Mouse (Mus musculus): Measurements from ENCODE around the gene Lrch1. TPM values are rescaled to one million over a fixed set of nuclear protein-coding genes. Genes with fewer than 3 reads are reported as not detected.

Lrch1 gene
- polyA plus RNA-seq, 1 experiment = 11.5 TPM

GRCm38 (mm10) chr14:74861456-74861855, 86.2 kb downstream of the Lrch1 start:
- no peak overlapping the region for H3K27ac ChIP-seq (ENCODE audit: insufficient read depth, low read length)

GRCm38 (mm10) chr14:74859154-74859553, 88.5 kb downstream of the Lrch1 start:
- TF ChIP-seq CTCF (IDR thresholded peaks at IDR 0.05; ENCODE audit: extremely low read depth, insufficient read depth, insufficient read length, insufficient replicate concordance) (no peak), POLR2A (IDR thresholded peaks at IDR 0.05; ENCODE audit: low read depth, low read length) (no peak)
- Histone ChIP-seq H3K4me3 (ENCODE audit: extremely low read depth, insufficient read depth, insufficient read length) (no peak overlapping the region), H3K27me3 (ENCODE audit: control insufficient read depth, insufficient read depth, low read length) (no peaks in the 10 kb centered on the region), H3K4me1 (ENCODE audit: control insufficient read depth, insufficient read depth, insufficient read length) (peaks cover 9% of the 10 kb centered on the region; the same call in 1 of the 2 replicates), H3K27ac (ENCODE audit: insufficient read depth, low read length) (no peak overlapping the region), H3K36me3 (ENCODE audit: control insufficient read depth, insufficient read depth, low read length) (peaks cover 3% of the 10 kb centered on the region; the same call in 1 of the 2 replicates)
- DNase-seq (ENCODE audit: low read depth in 1 of 2, low spot score in 2 of 2) = no peak
- WGBS = 81% methylated on average over 1 of the region's 1 CpGs

More at GRCm38 (mm10) chr14:74861456-74861855, 86.2 kb downstream of the Lrch1 start:
- Histone ChIP-seq H3K4me1 (ENCODE audit: control insufficient read depth, insufficient read depth, insufficient read length) (peaks cover 6% of the 10 kb centered on the region; the same call in 1 of the 2 replicates), H3K27me3 (ENCODE audit: control insufficient read depth, insufficient read depth, low read length) (no peaks in the 10 kb centered on the region), H3K36me3 (ENCODE audit: control insufficient read depth, insufficient read depth, low read length) (peaks cover 3% of the 10 kb centered on the region; the same call in 1 of the 2 replicates), H3K4me3 (ENCODE audit: extremely low read depth, insufficient read depth, insufficient read length) (no peak overlapping the region)
- no peak for TF ChIP-seq CTCF (IDR thresholded peaks at IDR 0.05; ENCODE audit: extremely low read depth, insufficient read depth, insufficient read length, insufficient replicate concordance)
- no peak for TF ChIP-seq POLR2A (IDR thresholded peaks at IDR 0.05; ENCODE audit: low read depth, low read length)
- DNase-seq (ENCODE audit: low read depth in 1 of 2, low spot score in 2 of 2) = no peak
- WGBS = 90% methylated on average over 9 of the region's 9 CpGs

- TF ChIP-seq POLR2A (IDR thresholded peaks at IDR 0.05; ENCODE audit: low read depth, low read length) = no peak
- TF ChIP-seq CTCF (IDR thresholded peaks at IDR 0.05; ENCODE audit: extremely low read depth, insufficient read depth, insufficient read length, insufficient replicate concordance) = no peak
- WGBS = 46% methylated on average over 8 of the region's 8 CpGs
- H3K4me1 ChIP-seq (ENCODE audit: control insufficient read depth, insufficient read depth, insufficient read length) = peaks cover 9% of the 10 kb centered on the region; the same call in 1 of the 2 replicates
- no peak overlapping the region for H3K4me3 ChIP-seq (ENCODE audit: extremely low read depth, insufficient read depth, insufficient read length)
- H3K36me3 ChIP-seq (ENCODE audit: control insufficient read depth, insufficient read depth, low read length) = peaks cover 3% of the 10 kb centered on the region; the same call in 1 of the 2 replicates
- peak overlapping the region; percentile 80 for H3K27ac ChIP-seq (ENCODE audit: insufficient read depth, low read length)
- no peaks in the 10 kb centered on the region for H3K27me3 ChIP-seq (ENCODE audit: control insufficient read depth, insufficient read depth, low read length)
- peak; percentile 19 to 47 for DNase-seq (ENCODE audit: low read depth in 1 of 2, low spot score in 2 of 2)
Measured at GRCm38 (mm10) chr14:74855429-74855828, 92.2 kb downstream of the Lrch1 start.

GRCm38 (mm10) chr14:74853759-74854100, 93.9 kb downstream of the Lrch1 start:
- Histone ChIP-seq H3K27ac (ENCODE audit: insufficient read depth, low read length) (no peak overlapping the region), H3K36me3 (ENCODE audit: control insufficient read depth, insufficient read depth, low read length) (peaks cover 3% of the 10 kb centered on the region; the same call in 1 of the 2 replicates), H3K4me3 (ENCODE audit: extremely low read depth, insufficient read depth, insufficient read length) (no peak overlapping the region), H3K27me3 (ENCODE audit: control insufficient read depth, insufficient read depth, low read length) (no peaks in the 10 kb centered on the region), H3K4me1 (ENCODE audit: control insufficient read depth, insufficient read depth, insufficient read length) (peaks cover 5% of the 10 kb centered on the region; the same call in 1 of the 2 replicates)
- no peak for DNase-seq (ENCODE audit: low read depth in 1 of 2, low spot score in 2 of 2)
- TF ChIP-seq POLR2A (IDR thresholded peaks at IDR 0.05; ENCODE audit: low read depth, low read length) = no peak
- TF ChIP-seq CTCF (IDR thresholded peaks at IDR 0.05; ENCODE audit: extremely low read depth, insufficient read depth, insufficient read length, insufficient replicate concordance) = no peak
- WGBS = 86% methylated on average over 4 of the region's 4 CpGs

GRCm38 (mm10) chr14:74852965-74853758, 94.5 kb downstream of the Lrch1 start:
- H3K4me1 ChIP-seq (ENCODE audit: control insufficient read depth, insufficient read depth, insufficient read length) = peaks cover 8% of the 10 kb centered on the region
- H3K27me3 ChIP-seq (ENCODE audit: control insufficient read depth, insufficient read depth, low read length) = no peaks in the 10 kb centered on the region
- H3K4me3 ChIP-seq (ENCODE audit: extremely low read depth, insufficient read depth, insufficient read length) = no peak overlapping the region
- DNase-seq (ENCODE audit: low read depth in 1 of 2, low spot score in 2 of 2) = no peak
- no peak for TF ChIP-seq CTCF (IDR thresholded peaks at IDR 0.05; ENCODE audit: extremely low read depth, insufficient read depth, insufficient read length, insufficient replicate concordance)
- no peak for TF ChIP-seq POLR2A (IDR thresholded peaks at IDR 0.05; ENCODE audit: low read depth, low read length)
- H3K36me3 ChIP-seq (ENCODE audit: control insufficient read depth, insufficient read depth, low read length) = peaks cover 3% of the 10 kb centered on the region; the same call in 1 of the 2 replicates
- no peak overlapping the region for H3K27ac ChIP-seq (ENCODE audit: insufficient read depth, low read length)
- 78% methylated on average over 16 of the region's 16 CpGs for WGBS

- H3K27me3 ChIP-seq (ENCODE audit: control insufficient read depth, insufficient read depth, low read length) = no peaks in the 10 kb centered on the region
- 0 out of 2 replicates have a peak, but pooled peaks cover 2% of the 10 kb centered on the region for H3K36me3 ChIP-seq (ENCODE audit: control insufficient read depth, insufficient read depth, low read length)
- WGBS = 91% methylated on average over 9 of the region's 9 CpGs
- DNase-seq (ENCODE audit: low read depth in 1 of 2, low spot score in 2 of 2) = no peak
- H3K4me3 ChIP-seq (ENCODE audit: extremely low read depth, insufficient read depth, insufficient read length) = no peak overlapping the region
- H3K4me1 ChIP-seq (ENCODE audit: control insufficient read depth, insufficient read depth, insufficient read length) = peaks cover 14% of the 10 kb centered on the region
- H3K27ac ChIP-seq (ENCODE audit: insufficient read depth, low read length) = no peak overlapping the region
- TF ChIP-seq CTCF (IDR thresholded peaks at IDR 0.05; ENCODE audit: extremely low read depth, insufficient read depth, insufficient read length, insufficient replicate concordance) (no peak), POLR2A (IDR thresholded peaks at IDR 0.05; ENCODE audit: low read depth, low read length) (no peak)
Measured at GRCm38 (mm10) chr14:74851866-74852265, 95.8 kb downstream of the Lrch1 start.

GRCm38 (mm10) chr14:74849020-74849419, 98.7 kb downstream of the Lrch1 start:
- no peaks in the 10 kb centered on the region for H3K36me3 ChIP-seq (ENCODE audit: control insufficient read depth, insufficient read depth, low read length)
- TF ChIP-seq POLR2A (IDR thresholded peaks at IDR 0.05; ENCODE audit: low read depth, low read length) (no peak), CTCF (IDR thresholded peaks at IDR 0.05; ENCODE audit: extremely low read depth, insufficient read depth, insufficient read length, insufficient replicate concordance) (no peak)
- H3K4me1 ChIP-seq (ENCODE audit: control insufficient read depth, insufficient read depth, insufficient read length) = peaks cover 22% of the 10 kb centered on the region
- H3K4me3 ChIP-seq (ENCODE audit: extremely low read depth, insufficient read depth, insufficient read length) = no peak overlapping the region
- no peak overlapping the region for H3K27ac ChIP-seq (ENCODE audit: insufficient read depth, low read length)
- whole genome bisulfite sequencing = 71% methylated on average over 6 of the region's 6 CpGs
- no peaks in the 10 kb centered on the region for H3K27me3 ChIP-seq (ENCODE audit: control insufficient read depth, insufficient read depth, low read length)
- DNase-seq (ENCODE audit: low read depth in 1 of 2, low spot score in 2 of 2) = no peak
